Mouse (Mus musculus) brain, embryonic 14.5 days (tissue): ENCODE results near the gene Fhl5.

Experiments
- CTCF ChIP-seq: fragments of 200-500 bp; IDR thresholded peaks from 2 replicates; pipeline ENCODE4 v1.5.1; 2012; ENCODE audit warnings: inconsistent platforms, mild to moderate bottlenecking, moderate library complexity, borderline replicate concordance; ENCODE audit not compliant: insufficient read depth, insufficient read length; ENCODE audit errors: extremely low read depth
- POLR2A ChIP-seq: fragments of 200-500 bp; IDR thresholded peaks from 2 replicates; pipeline ENCODE4 v1.6.1; 2012; ENCODE audit warnings: mild to moderate bottlenecking, inconsistent platforms, borderline replicate concordance; ENCODE audit not compliant: poor library complexity, insufficient read depth, insufficient read length, severe bottlenecking; ENCODE audit errors: extremely low read depth

- TF ChIP-seq CTCF = no peak
- no peak for TF ChIP-seq POLR2A
These were observed at the start of gene Fhl5 for GRCm38 (mm10) chr4:25242776-25243175.
